Mouse (Mus musculus) layer of hippocampus, adult 2 months (tissue): ENCODE results near the gene Rplp1. TPM values are rescaled to one million over a fixed set of nuclear protein-coding genes. Genes with fewer than 3 reads are reported as not detected.

Experiments
- DNase-seq, 2 experiments: peaks; one replicate each; pipeline ENCODE4 v3.0.0; 2022; ENCODE audit warnings: low spot score in 2 of 2
- H3K27ac ChIP-seq: fragments of 200-600 bp; 2 replicates; pipeline ENCODE4 v1.8.1; 2022
- H3K4me3 ChIP-seq: fragments of 200-600 bp; 2 replicates; pipeline ENCODE4 v1.8.1; 2022; ENCODE audit warnings: mild to moderate bottlenecking
- CTCF ChIP-seq: fragments of 200-600 bp; conservative IDR thresholded peaks from 2 replicates; pipeline ENCODE4 v1.8.1; 2022; ENCODE audit warnings: antibody characterized with exemption, mild to moderate bottlenecking, moderate library complexity
- long read RNA-seq, 2 experiments: library from polyadenylated mRNA; stranded (forward); transcript quantifications; one replicate each; pipeline ENCODE4 v2.0.0; 2021; ENCODE audit warnings: borderline mapping rate in 2 of 2
- total RNA-seq, 2 experiments: library from RNA; stranded (reverse); gene quantifications; 2 replicates each; pipeline ENCODE4 v1.2.3; 2021

Gene Rplp1
- 1,000 to 10,000 TPM; 1,620 to 1,656 TPM for total RNA-seq
- long read RNA-seq, experiment 1, transcript Rplp1-201 (3 exons, 499 nt), result major isoform, 154 of 168 reads
- long read RNA-seq, experiment 1, partial matches to known transcripts, result 14 of 168 reads
- long read RNA-seq, experiment 1, other reads (novel, unspliced or antisense), result 0 of 168 reads
- long read RNA-seq, experiment 2, transcript Rplp1-201 (3 exons, 499 nt), result major isoform, 223 of 242 reads
- long read RNA-seq, experiment 2, partial matches to known transcripts, result 16 of 242 reads
- long read RNA-seq, experiment 2, other reads (novel, unspliced or antisense), result 3 of 242 reads

GRCm38 (mm10) chr9:61914203-61914916 lies at the start of gene Rplp1:
Rplp1 (minus strand) TSS chr9:61914542.
- no peak; the same call in 1 of the 2 replicates for TF ChIP-seq CTCF
- Histone ChIP-seq H3K27ac (peak within 1 kb of the TSS; percentile 95), H3K4me3 (peak within 1 kb of the TSS; percentile 89)
- DNase-seq, result peak; percentile 94 to 97

- TF ChIP-seq CTCF, result no peak
- H3K27ac ChIP-seq, result no peak overlapping the region
- no peak overlapping the region for H3K4me3 ChIP-seq
- DNase-seq, result no peak
These were observed 49.0 kb upstream of the Rplp1 start for GRCm38 (mm10) chr9:61963356-61963755.

- TF ChIP-seq CTCF, result no peak
These were observed 46.8 kb upstream of the Rplp1 start for GRCm38 (mm10) chr9:61961181-61961580.

GRCm38 (mm10) chr9:61960753-61961152 lies 46.4 kb upstream of the Rplp1 start:
- Histone ChIP-seq H3K27ac (no peak overlapping the region), H3K4me3 (no peak overlapping the region)
- TF ChIP-seq CTCF, result no peak
- DNase-seq, result no peak

More at GRCm38 (mm10) chr9:61961181-61961580, 46.8 kb upstream of the Rplp1 start:
- no peak overlapping the region for H3K4me3 ChIP-seq
- DNase-seq, result no peak
- H3K27ac ChIP-seq, result no peak overlapping the region

- DNase-seq, result no peak
- Histone ChIP-seq H3K4me3 (no peak overlapping the region), H3K27ac (no peak overlapping the region)
- TF ChIP-seq CTCF, result no peak
These were observed 45.7 kb upstream of the Rplp1 start for GRCm38 (mm10) chr9:61959921-61960569.

- H3K27ac ChIP-seq, result no peak overlapping the region
- no peak overlapping the region for H3K4me3 ChIP-seq
- no peak for DNase-seq
- no peak for TF ChIP-seq CTCF
These were observed 40.4 kb upstream of the Rplp1 start for GRCm38 (mm10) chr9:61954707-61955106.

GRCm38 (mm10) chr9:61952241-61952640 lies 37.9 kb upstream of the Rplp1 start:
- H3K27ac ChIP-seq, result no peak overlapping the region
- DNase-seq, result no peak
- no peak for TF ChIP-seq CTCF
- no peak overlapping the region for H3K4me3 ChIP-seq

GRCm38 (mm10) chr9:61947402-61948346 lies 33.3 kb upstream of the Rplp1 start:
- DNase-seq, result peak; percentile 71 to 77
- Histone ChIP-seq H3K4me3 (peak overlapping the region; percentile 58), H3K27ac (peak overlapping the region; percentile 43; the same call in 1 of the 2 replicates)
- peak; percentile 93 for TF ChIP-seq CTCF

GRCm38 (mm10) chr9:61946623-61947401 lies 32.5 kb upstream of the Rplp1 start, which contains the start of gene Kif23:
Kif23 (minus strand) TSS chr9:61946774.
- Histone ChIP-seq H3K27ac (peak within 1 kb of the TSS; percentile 55), H3K4me3 (peak within 1 kb of the TSS; percentile 75)
- peak; percentile 89 to 94 for DNase-seq
- peak; percentile 91 for TF ChIP-seq CTCF

- TF ChIP-seq CTCF, result no peak
- H3K4me3 ChIP-seq, result peak overlapping the region; percentile 75
- H3K27ac ChIP-seq, result no peak overlapping the region
- DNase-seq, result no peak
These were observed 31.8 kb upstream of the Rplp1 start for GRCm38 (mm10) chr9:61945973-61946611.

- H3K27ac ChIP-seq, result no peak overlapping the region
- no peak for DNase-seq
- no peak for TF ChIP-seq CTCF
- H3K4me3 ChIP-seq, result no peak overlapping the region
These were observed 26.7 kb upstream of the Rplp1 start for GRCm38 (mm10) chr9:61941054-61941453.
